Mouse (Mus musculus) urinary bladder, postnatal 25 days (tissue): ENCODE data around the gene Cryzl1.

Experiments
- DNase-seq: peaks from one replicate; pipeline ENCODE4 v3.0.0; 2022; ENCODE audit warnings: low spot score

The Cryzl1 gene

DNA sequence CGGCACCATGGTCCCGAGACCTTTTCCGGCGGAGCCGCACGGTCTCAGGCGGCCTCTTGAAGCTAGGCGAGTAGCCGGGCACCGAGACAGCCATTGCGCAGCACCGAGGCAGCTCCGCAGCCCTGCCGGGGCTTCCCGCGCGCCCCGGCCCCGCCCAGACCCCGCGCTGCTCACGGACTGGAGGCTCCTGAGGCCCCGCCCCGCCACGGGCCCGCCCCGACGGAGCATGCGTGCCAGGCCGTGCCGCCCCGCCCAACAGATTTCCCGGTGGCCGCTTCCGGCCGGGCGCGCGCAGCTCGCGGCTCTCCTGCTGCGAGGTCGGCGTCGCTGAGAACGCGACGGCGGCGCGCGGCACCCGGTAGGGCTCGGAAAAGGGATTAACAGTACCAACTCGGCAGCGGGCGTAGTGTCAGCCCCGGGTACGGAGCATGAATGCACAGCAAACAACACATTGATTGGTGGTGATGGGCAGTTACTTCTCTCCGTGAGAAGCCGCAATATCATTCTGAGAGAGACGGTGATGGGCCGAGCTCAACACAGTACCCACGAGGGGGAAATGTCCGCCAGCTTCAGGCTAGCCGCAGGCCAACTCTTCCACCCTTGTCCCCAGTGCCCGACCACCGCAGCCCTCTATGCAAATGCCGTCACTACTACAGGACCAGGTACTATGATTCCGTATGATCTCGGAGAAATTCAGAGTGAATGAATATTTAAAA is 40.0 kb downstream of the Cryzl1 start, which contains the start of gene Donson:
Gene Donson (minus strand): TSS at position 152 of the 716 bp plus-strand sequence.
- DNase-seq = peak; percentile 96

DNA sequence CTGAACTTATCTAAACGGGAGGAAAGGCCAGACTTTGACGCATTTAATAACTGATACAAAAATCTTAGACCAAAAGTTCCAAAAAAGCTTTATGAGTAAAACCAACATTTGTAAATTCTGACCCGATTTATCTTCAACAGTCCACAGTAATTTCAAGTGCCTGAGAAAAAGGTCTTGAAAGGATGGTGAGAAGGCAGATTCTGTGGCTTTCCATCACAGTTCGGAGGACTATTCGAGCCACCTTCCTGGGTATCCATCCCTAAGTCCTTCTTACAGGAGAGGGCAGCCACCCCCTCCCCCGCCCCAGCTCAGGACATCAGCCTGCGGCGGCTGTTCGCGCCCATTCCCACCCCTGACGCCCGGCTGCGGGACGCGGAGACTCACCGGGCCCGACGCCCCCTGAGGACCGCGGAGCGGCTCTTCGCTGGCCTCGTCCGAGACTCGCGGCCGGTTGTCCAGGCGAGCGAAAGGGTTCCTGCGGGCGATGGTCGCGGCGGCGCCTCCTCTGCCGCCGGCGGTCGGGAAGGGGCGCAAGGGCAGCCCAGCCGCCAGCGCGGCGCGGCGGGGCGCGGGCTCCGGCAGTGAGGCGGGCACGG is 40.7 kb downstream of the Cryzl1 start:
- no peak for DNase-seq

DNA sequence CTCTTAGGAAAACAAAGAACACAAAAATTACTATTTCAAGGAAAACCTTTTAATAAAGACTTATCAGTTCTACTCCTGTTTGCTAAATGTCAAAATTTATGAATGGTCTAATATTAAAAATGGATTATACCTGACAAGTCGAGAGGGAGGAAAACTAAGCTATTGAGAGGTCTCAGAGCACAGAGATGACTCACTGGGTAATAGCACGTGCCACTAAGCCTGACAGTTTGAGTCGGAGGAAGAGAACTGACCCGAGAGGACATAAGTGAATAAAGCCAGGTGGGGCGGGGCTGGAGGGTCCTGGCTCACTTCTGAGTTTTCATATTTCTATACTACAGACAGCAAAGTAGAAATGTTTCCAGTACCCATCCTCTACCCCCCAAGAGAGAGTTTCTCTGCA is 42.4 kb downstream of the Cryzl1 start:
- DNase-seq = no peak

DNA sequence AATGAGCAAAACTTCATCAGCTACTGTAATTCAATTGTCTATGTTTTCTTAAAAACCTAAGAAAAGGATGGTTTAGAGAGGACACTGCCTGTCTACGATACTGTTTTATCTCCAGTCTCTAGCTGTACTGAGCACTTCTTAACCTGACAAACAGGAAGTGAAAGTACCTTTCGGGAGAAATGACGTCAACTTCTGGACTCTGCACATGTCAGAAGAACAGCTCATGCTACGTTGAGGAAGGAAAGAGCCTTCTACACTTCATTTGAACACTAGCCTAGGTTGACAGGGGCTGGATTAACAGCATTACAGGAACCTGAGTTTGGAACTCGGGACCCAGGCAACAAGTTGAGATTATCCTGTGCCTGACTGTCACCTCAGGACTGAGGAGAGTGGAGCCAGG is 43.2 kb downstream of the Cryzl1 start:
- no peak for DNase-seq

DNA sequence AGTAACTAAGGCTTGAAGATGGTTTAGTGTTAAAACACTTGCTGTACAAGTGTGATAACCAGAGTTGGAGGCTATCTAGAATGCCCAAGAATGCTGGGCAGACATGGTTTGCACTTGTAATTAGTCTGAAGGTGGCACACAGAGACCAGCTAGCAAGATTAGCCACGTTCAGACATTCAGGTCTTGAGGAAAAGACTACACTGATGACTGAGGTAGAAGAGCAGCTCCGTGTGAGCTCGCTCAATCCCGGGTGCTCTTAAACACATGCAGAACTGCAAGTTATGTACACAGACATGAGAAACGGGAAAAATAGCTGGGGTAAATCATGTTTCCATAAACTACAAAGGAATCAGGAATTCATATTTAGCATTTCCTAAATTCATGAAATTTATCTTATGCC is 48.1 kb downstream of the Cryzl1 start:
- DNase-seq = no peak

DNA sequence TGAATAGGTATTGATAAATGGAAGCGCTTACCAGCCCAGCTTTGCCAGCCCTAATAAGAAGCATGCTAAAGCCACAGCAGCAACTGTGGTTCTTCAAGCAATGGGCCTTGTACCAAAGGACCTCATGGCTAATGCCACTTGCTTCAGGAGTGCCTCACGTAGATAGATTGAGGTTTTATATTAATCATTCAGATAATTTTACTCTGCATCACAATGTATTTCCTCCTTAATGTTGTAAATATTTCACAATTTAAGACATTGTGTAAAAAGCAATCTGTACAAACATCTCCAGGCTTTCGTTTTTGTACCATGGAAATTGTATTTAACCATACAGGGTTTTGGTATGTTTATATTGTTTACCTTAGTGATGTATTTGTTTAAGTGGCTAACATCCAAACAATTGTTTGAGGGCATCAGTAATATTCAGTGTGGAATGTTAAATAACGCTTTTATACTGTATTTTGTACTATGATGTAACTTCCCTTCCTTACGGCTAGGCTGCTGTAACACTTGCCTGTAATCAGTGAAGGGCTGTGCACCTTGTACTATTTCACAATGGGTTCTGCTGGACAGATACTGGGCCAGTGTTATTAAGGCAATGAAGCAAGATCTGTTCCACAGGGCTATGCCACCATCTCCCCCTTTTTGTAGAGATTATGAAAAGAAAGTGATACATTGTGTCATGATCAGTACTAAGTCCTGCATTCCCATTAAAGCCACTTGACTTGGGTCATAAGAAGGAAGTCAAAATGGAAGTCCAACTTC is 50.4 kb downstream of the Cryzl1 start:
- no peak for DNase-seq

DNA sequence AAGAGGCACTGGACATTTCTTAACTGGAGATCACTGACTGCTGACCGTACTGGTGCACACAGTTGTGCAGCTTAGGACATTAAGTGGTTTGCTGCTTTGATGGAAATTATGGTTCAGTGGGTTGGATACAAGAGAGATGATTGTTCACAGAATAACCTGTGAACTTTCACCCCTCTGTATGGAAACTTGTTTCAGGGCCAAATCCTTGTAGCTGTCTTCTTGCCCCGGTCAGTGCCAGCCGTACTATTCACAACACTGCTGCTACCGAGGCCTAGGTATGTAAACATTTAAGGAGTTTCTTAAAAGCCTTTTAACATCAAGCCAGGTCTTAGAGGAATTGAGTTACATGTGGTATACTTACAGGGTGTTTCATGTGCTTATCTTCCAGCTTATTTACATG is 54.3 kb downstream of the Cryzl1 start:
- no peak for DNase-seq

DNA sequence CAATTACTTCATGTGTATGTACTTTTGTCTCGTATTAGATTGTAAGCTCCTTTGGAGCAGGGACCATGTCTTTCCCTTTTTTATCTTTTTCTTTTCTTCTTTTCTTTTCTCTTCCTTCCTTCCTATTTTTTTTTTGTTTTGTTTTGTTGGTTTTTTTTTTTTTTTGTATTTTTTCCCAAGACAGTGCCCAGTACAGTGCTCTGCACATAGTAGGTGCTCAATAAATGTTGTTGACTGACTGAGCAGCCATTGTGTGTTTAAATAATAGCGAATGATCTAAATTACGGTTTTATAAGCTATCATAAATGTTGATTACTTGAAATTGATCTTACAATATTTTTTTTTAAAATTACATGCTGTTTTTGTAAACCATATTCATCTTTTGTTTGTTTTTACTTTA is 65.0 kb downstream of the Cryzl1 start:
- no peak for DNase-seq

DNA sequence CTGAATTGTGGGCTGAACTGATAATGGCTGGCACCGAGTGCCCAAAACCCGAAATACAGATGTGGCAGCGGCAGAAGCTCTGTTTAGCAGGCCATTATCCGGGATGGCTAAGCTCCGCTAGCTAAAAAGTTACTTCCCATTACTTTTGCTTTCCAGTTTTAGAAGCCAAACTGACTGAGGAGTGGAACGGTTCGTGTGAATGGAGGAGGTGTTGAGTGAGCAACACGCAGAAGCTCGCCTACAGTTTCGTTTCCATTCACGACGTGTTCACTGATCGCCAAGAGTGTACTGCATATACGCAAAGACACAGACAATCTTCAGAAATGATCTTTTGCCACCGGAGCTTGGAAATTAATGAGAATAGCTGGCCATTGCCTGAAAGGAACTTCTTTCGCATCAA is 66.4 kb downstream of the Cryzl1 start:
- DNase-seq = no peak

DNA sequence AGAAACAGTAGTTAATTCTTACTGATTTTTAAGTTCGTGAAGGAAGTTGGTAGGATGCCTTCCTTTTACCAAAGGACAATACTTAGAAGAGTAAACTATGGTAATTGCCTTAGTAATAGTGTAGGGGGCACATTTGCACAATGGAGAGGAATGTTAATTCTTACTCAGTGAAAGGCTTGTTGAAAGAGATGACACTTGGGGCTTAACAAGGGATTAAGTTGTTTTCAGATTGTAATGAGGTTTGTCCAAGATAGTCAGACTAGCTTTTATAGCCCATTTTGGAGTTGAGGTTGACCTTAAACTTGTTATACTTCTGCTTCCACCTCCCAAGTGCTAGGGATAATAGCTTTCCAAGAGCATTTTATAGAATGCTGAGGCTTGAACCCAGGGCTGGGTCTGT is 67.4 kb downstream of the Cryzl1 start:
- DNase-seq = no peak

DNA sequence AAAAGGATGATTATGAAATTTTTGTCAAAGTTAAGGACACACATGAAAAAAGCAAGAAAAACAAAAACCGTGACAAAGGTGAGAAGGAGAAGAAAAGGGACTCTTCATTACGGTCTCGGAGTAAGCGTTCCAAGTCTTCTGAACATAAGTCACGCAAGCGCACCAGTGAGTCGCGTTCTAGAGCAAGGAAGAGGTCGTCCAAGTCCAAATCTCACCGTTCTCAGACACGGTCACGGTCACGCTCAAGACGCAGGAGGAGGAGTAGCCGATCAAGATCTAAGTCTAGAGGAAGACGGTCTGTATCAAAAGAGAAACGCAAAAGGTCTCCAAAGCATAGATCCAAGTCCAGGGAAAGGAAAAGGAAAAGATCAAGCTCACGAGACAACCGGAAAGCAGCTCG is 69.0 kb downstream of the Cryzl1 start:
- no peak for DNase-seq

DNA sequence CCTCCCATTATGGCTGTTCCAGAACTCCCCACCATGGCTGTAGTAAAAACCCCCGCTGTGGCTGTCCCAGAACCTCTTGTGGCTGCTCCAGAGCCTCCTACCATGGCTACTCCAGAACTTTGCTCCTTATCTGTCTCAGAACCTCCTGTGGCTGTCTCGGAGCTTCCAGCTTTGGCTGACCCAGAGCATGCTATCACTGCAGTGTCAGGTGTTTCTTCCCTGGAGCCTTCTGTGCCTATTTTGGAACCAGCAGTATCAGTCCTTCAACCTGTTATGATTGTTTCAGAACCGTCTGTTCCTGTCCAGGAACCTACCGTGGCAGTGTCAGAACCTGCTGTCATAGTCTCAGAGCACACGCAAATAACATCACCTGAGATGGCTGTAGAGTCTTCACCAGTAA is 70.3 kb downstream of the Cryzl1 start:
- DNase-seq = no peak

DNA sequence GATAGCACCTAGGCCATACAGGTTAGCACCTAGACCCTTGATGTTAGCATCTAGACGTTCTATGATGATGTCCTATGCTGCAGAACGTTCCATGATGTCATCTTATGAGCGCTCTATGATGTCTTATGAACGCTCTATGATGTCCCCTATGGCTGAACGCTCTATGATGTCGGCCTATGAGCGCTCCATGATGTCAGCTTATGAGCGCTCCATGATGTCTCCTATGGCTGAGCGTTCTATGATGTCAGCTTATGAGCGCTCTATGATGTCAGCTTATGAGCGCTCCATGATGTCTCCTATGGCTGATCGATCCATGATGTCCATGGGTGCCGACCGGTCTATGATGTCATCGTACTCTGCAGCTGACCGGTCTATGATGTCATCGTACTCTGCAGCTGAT is 71.5 kb downstream of the Cryzl1 start:
- no peak for DNase-seq

DNA sequence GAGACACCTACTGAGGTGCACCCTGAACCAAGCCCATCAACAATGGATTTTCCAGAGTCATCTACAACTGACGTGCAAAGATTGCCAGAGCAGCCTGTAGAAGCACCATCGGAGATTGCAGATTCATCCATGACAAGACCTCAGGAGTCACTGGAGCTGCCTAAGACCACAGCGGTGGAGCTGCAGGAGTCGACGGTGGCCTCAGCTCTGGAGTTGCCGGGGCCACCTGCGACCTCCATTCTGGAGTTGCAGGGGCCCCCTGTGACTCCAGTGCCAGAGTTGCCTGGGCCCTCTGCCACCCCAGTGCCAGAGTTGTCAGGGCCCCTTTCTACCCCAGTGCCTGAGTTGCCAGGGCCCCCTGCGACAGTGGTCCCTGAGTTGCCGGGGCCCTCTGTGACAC is 73.5 kb downstream of the Cryzl1 start:
- DNase-seq = no peak

DNA sequence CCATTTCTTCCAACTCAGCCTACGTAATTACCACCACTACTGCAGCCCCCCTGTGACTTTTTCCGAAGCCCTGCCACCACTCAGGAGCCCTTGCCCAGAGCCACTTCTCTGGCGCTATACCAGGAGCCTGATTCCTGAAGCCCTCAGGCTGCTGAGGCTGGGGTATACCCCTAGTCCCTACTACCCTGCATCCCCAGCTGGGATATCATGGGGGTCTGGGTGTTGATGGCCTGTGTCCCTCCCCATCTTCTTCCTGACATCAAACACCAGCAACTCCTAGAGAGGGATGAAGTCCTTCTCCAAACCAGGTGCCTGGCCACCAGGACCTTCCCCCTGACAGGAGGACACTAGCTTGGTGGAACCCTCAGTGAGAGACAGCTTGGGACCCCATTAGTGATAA is 76.6 kb downstream of the Cryzl1 start:
- no peak for DNase-seq

DNA sequence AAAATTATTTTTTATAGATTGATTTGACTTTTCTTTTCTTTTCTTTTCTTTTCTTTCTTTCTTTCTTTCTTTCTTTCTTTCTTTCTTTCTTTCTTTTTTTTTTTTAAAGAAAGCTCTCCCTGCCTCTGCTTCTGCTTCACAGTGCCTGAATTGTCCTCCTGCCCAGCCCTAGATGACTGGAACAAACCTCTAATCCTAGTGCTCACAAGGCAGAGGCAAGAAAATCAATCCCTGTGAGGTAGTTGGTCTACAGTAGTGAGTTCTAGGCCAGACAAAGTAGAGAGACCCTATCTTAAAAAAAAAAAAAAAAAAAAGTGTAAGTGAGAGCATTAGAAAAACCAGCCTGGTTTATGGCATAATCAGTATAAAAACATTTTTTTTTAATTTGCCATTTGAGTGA is 79.0 kb downstream of the Cryzl1 start:
- no peak for DNase-seq

DNA sequence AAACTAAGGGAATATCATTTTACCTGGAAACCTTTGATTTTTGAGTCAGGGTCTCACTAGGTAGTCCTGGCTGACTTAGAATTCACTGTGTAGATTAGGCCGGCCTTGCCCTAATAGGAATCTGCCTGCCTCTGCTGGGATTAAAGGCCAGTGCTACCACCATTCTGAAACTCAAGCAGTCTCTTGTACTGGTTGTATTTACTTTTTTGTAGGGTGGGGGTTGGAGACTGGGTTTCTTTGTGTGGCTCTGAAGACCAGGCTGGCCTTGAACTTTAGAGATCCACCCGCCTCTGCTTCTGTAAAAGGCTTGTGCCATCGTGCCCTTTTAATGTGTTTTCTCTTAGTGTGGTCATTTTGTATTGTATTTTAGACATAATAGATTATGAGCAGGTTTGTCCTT is 79.5 kb downstream of the Cryzl1 start:
- no peak for DNase-seq

DNA sequence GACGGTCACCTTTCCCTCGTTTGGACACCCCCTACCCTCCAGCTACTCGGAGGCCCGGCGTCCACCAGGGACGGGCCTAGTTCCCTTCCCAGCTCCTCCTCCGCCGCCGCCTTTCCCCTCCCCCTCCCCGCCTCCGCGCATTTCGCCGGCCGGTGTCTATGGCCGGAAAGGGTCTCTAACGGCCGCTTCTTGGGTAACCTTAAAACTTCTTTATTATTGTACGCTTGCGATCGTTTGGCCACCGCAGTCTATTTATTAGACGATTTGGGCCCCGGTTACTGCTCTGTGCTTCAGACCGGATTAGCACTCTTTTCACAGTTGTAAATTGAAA is 80.6 kb downstream of the Cryzl1 start:
- peak; percentile 77 for DNase-seq

DNA sequence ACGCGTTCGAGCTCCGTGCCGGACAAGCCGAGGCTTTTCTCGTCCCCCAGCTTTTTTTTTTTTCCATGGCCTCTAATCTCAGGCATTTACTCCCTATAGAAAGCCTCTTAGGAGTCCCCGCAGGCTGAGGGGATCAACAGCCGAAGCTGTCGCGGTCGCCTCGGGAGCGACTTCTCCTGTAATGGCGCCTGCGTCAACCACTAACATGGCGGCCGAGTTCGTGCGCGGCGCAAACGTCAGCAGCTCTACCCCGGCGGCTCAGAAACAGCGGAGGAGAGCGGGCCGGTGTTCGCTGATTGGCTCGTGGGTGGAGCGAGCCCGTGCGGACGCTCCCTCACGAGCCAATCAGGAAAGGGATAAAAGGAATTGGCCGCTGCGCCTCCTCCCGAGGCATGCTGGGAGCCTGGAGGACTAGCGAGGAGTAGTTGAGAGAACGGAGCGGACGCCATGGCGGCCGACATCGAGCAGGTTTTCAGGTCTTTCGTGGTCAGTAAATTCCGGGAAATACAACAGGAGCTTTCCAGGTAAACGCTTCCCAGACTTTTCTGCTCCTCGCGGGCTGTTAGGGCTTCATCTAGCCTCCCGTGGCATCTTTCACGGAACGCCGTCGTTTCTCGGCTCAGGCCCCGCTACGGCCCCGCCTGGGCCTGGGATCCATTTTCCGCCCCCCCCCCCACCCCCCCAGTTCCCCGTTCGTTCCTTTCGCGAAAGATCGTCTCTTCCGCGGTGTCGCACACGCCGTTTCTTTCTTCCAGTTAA is 81.1 kb downstream of the Cryzl1 start, which contains the start of gene Son:
Gene Son (plus strand): TSS at position 46 of the 759 bp plus-strand sequence.
- DNase-seq = peak; percentile 81

DNA sequence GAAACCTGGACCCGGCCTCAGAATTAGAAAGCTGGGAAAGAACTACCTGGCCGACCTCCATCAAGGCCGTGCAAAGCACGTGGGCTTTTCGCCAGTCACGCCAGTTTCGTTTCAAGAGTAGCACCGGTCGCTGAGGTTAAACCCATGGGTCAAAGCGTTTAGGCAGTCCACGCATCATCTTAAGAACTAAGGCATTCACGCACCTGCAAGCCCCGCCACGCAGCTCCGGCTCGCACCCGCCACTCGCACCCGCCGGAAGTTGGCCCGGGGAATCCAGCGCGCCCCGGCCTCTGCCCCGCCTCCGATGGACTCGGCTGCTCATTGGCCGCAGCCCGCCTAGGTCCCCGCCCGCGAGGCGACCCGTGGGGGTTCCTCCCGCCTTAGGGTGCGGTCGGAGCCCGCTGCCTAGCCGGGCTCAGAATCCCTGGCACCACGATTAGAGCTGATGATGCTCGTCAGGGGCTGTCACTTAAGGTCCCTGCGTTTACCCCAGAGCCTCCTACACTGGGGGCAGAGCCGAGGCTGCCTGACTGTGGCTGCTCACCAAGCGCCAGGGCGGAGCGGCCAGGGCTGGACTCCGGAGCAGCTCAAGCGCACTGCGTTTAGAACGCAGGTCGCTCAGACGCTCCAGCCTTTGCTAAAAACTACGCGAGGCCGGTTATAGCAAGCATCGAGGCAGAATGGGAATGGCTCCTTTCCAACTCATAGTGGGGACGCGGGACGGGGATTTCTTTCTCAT is 81.9 kb downstream of the Cryzl1 start, which contains the start of gene Gart:
Gene Gart (minus strand): TSS at position 272 of the 739 bp plus-strand sequence.
- peak; percentile 90 for DNase-seq

DNA sequence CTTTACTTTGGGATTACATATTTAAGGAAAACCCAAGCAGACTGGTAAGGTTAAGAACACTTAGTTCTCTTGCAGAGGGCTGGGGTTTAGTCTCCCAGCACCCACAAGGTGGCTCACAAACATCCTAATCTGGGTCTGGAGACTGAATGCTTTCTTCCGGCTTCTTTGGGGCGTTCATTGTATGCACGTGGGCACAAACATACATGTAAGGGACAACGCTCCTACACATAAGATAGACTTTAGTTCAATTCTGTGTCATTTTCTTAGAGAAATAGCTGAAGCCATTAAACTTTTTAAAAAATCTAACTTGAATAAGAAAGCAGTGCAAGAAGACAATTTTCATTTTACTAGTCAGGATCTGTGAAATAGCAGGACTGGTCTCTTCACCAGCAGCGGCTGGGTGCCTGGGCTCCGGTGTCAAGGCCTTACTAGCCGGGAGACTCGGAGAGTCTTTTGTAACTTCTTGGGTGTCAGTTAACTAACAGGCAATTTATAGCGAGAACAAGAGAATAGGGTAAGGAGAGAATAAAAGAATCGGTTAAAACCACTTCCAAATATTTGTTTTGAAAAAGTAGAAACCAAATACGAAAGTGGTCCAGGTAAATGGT is 82.7 kb downstream of the Cryzl1 start:
- DNase-seq = no peak
